Mouse (Mus musculus) megakaryocyte, adult 5-6 weeks (primary cell): ENCODE measurements around the gene Abca1. TPM values are rescaled to one million over a fixed set of nuclear protein-coding genes. Genes with fewer than 3 reads are reported as not detected.

Experiments used
- ATAC-seq: 2 replicates; pipeline ENCODE4 v1.8.0; 2016; ENCODE audit warnings: mild to moderate bottlenecking, inconsistent platforms; ENCODE audit not compliant: poor library complexity, severe bottlenecking
- total RNA-seq, 2 experiments: library from RNA; stranded (forward) in 1 of 2; stranded (reverse) in 1 of 2; fragments of 153-499, 151-499 nt in 1 of 2; fragments of 221-1000, 200-1000 nt in 1 of 2; gene quantifications; 2 replicates each; pipeline versions ENCODE4 v1.2.3 to v1.2.4; 2015 to 2017

Gene Abca1
- total RNA-seq (2015) = 1.2 and 1.8 TPM in 2 replicates
- 2.5 and 3.4 TPM in 2 replicates for total RNA-seq (2017)

DNA sequence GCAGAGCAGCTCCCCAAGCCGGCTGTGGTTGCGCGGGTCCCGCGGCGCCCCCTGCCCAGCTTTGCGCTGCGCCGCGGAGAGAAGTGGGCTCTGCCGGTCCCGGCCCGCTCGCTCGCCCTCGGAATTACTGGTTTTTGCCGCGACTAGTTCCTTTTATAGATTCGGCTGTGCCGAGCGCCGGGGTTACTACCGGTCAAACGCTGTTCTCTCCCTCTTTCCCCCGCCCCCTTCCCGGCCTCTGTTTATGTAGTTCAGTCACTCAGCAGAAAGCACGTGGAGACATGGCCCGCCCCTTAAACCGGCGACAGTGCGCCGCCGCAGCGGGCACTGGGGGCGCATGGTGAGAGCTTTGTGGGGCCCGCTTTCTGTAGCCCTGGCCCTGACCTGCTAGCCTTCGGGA lies at the start of gene Abca1:
Gene Abca1, minus strand, starts transcription at position 129 of the 400 bp plus-strand sequence.
- ATAC-seq = peak; percentile 83

DNA sequence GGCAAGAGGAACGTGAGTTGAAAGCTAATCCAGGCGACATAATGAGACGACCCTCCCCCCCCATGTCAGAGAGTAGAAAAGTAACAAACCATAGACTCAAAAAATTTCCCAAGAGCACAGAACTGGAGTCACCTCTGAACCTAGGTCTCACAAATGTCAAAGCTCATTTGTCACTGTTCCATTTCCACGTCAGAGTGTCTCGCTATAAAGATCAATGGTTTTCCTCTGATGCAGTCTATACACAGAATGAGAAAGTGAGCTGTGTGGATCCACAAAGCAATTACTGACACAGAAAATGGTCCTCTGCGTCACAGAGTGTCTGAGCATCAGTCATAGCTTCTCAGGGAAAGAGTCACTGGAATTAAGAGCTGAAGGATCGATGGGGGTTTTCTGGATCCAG lies 44.8 kb upstream of the Abca1 start:
- ATAC-seq = no peak

DNA sequence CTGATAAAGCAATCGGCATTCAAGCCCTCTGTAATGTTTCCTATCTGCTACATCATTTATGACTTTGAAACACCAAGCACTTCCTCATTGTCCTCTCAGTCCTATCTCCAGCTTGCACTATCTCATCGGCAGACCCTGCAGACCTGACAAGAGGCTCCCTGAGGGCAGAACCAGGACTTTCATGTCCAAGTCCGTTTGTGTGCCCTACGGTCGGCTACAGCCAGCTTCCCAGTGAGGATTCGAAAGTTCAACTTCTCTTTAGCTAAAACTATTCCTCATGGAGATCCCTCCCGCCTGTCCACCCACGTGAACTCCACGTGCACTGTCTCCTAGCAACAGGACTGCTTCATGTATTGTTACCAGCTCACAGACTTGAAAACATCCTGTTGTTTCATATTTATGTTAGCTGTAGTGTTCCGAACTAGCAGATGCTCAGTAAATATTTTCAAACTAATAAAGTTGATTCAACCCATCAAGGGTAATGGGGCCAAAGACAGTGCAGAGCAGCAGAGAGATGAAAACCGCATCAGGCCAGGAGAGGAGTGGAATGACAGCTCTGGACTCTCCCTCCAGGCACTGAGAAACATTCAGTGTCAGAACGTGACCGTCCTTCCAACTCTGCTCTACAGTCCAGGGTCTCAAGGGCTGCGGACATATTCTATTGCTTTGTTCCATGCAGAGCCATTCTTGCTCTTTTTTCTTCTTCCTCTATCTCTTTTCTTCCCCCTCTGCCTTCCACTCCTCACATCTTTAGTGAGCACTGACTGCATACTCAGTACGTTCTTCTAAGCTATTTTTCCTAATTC lies 44.1 kb upstream of the Abca1 start:
- peak; percentile 67 for ATAC-seq

DNA sequence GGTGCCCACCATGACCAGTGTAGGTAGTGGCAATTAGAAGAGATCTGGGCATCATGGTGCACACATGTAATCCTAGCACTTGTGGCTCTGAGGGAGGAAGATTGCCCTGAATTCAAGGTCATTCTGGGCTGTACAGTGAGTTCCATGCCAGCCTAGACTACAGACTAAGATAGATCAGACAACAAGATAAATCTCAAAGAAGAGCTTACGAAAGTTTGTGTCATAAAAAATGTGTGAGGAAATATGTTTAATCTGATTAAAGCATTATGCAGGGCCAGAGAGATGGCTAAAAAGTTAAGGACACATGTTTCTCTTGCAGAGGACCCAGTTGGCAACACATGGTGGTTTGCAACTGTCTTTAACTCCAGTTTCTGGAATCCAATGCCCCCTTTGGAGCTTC lies 40.6 kb upstream of the Abca1 start:
- no peak for ATAC-seq

DNA sequence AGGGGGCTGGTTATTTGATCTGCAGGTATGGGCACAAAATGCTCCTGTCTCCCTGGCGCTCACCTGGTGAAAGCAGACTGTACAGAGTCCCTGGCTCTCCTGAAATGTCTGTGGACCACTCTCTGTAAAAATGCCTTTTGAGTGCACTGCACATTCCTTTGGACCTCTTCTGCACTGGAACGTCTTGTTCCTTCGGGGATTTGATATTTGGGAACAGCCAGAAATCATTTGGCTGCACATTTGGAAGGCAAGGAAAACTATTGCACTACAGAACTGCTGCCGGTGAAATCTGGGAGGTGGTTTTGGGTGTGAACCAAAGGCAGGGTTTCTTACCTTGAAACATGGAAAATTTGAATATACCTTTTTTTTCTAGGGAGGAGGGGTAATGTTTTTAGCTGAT lies 38.1 kb upstream of the Abca1 start:
- no peak for ATAC-seq

DNA sequence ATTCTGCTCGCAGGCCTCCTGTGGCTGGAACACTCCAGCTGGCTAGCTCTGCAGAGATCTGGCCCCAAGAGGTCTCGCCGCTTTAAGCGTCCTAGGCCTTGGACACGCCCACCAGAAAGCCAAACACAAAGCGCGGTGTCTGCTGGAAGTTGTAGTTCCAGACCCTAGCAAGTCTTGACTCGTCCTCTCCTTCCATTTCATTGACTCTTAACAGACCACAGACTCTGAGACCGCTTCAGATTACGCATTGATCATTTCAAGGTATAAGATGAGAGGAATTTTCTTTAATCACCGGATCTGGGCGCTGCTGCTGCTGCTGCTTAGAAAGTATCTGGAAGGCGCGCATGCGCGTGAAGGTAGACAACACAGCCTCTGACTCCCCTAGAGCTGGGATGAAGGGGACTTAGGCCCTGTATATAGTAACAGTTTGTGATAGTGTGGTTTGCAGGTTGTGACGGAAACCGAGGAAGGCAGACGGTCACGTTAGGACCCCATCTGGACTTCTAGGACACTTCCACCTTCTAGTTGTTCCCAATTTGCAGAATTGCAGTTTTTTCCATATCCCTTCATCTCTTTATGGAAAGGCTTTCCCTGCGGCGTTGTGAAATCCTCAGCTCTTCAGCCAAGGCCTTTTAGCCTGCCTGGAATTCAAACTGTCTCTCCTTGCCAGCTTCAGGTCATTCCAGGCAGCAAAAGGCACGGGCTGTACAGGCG lies 36.5 kb upstream of the Abca1 start:
- ATAC-seq = peak; percentile 99

DNA sequence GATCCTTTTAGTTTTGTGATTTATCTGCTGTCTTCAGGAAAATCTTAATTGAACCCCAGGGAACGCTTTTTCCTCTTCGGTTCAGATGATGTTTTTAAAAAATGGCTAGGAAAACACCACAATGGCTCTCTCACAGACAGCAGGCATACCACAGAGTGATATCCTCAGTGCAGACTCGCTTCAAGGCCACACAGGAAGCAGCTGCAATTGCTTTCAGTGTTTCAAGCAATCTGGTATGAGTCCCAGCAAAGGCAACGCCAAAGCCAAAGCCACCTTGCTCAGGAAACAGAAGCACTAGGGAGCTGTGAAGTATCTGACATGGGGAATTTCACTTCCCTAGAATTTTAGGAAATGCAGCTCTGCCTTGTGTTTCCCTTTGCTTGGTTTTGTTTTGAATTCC lies 27.4 kb upstream of the Abca1 start:
- peak; percentile 74 for ATAC-seq

DNA sequence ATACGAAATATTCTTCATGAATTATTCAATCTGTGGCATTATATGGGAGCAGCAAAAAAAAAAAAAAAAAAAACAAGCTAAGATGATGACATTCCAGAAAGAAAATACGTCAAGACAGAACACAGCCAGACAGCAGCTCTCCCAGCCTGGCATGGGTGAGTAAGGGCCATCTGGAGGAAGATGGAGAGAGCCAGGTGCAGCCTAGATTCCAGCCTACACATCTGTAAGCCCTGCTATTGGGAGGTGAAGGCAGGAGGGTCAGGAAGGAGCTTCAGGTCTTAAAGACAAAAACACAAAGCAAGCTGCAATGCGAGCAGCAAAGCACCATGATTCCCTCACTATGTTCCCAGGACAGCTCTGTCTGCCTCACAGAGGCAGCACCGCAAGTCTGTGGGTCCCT lies 26.9 kb upstream of the Abca1 start:
- no peak for ATAC-seq

DNA sequence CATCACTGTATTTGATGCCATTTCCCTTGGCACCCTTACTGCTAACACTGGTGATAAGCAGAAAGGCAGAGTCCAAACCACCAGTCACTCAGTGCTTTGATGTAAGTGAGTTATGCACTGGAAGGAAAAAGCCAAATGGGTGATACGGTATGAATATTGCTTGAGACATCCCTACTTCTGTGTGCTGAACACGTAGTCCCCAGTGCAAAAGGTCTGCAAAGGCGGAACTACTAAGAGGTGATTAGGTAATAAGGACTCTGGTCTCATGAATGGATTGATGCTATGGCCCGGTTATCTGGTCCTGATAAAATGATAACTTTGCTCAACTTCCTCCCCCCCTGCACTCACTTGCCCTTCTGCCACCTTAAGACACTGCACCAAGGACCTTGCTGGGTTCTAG lies 26.4 kb upstream of the Abca1 start:
- ATAC-seq = peak; percentile 61

DNA sequence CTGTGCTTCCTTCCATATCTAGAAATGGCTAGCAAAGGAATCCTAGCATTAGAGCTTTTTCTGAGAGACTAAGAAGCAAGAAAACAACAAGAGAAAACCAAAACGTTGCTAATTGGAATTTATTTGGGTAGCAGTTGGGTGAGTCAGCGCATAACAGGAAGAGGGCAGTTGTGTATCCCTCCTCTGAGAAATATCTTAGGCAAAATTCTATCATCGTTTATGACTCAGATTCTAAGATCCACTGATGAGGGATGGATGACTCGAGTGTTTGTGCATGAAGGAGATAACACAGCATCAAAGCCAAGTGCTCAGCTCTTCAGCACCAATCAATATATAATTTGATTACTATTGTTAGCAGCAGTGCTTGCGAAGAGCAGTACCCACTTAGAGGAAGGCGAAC lies 21.8 kb upstream of the Abca1 start:
- no peak for ATAC-seq

DNA sequence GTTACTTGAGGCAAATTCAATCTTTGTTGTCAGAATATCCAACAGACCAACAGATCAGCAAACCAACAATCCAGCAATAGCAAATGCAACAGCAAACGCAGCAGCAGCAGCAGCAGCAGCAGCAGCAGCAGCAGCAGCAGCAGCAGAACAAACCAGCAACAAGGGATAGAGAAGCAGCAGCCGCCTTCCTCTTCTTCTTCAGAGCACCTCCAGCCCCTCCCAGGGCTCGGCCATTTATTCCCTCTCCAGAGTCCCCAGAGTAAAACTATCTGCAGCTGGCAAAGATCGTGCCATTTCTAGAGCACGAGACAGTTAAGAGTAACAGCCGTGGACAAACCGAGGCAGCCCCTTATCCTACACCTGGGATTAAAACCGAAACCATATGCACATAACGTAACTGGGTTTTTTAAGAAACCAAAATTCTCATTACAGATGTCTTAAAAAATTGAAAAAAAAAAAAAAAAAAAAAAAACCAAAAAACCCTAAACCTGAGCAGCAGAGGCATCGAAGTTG lies 19.7 kb upstream of the Abca1 start:
- ATAC-seq = no peak

DNA sequence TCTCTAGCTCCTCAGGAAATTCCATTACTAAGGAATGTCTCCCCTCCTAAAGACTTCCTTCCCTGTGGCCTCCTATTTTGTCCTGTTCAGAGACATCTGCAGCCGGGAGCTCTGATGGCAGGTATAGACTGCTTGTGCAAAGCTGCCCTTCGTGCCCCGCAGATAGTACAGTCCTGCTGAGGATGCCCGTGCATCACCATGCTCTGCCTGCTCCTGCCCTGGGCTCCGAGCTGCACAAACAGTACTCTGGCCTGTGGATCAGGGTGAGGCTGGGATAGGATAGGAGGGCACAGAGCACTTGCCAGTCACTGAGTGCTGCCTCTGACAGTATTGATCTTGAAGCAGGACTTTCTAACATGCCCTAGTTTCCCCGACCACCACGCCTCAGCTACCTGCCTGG lies 18.8 kb upstream of the Abca1 start:
- ATAC-seq = no peak

DNA sequence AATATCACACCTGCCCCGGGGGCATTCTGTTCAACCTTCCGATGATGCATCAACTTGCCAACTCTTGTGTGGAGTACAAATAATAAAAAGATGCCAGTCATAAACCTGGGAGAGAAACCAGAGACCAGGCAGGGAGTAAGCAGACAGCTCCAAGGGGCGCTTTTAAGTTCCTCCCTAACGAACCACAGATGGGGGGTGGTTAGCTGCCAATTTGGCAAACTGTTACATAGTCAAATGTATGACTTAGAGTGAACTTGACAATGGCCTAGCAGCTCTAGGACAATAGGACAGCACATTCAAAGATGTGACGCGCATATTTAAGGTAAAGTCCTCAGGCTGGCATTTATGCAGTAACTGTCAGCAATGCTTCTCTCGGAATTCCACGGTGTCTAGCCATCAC lies 18.0 kb upstream of the Abca1 start:
- ATAC-seq = no peak

DNA sequence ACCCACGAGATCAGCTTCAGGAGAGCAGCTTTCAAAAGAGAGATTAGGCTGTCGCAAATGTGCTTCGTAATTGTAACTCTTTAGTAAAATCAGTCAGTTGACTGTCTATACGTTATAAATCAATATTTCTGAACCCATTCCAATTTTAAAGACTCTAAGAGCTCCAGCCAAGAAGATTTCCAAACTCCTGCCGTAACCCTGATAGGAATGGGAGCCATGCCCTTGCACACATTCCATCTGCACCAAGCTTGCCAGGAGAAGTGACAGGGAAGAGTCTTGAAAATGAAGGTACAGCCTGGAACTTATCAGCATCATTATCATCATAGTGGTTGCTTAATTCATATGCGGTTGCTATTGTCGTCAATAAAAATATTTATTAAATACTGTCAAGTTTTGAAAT lies 15.2 kb upstream of the Abca1 start:
- ATAC-seq = no peak

DNA sequence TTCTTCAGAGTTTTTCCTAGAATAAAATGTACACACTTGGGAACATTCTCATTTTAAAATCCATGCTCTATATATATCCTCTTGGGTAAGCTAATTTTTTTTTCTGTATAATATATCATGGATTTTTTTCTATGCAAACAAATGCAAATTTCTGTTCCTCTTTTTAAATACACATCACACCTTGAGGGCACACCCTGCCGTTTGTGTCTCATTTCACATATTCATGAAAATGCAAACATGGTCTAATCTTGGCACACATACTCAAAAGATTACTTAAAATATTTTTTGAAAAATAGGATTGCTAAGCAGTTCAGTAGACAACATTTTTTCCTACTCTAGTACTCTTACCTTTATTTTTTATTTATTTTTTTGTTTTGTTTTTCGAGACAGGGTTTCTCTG lies 10.7 kb upstream of the Abca1 start:
- ATAC-seq = no peak

DNA sequence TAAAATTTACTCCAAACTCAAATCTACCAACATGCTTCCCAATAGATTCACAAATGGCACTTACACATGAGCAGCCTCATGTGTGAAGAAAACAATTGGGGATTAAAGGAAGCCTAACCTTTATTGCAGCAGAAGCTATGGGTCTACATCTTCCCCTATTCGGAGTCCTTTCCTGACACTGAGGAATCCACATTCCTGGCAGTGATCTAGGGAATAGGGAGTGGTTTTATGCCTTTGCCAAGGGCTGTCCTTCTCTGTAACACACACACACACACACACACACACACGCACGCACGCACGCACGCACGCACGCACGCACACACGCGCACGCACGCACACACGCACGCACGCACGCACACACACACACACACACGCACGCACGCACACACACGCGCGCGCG lies 5.5 kb upstream of the Abca1 start:
- no peak for ATAC-seq

DNA sequence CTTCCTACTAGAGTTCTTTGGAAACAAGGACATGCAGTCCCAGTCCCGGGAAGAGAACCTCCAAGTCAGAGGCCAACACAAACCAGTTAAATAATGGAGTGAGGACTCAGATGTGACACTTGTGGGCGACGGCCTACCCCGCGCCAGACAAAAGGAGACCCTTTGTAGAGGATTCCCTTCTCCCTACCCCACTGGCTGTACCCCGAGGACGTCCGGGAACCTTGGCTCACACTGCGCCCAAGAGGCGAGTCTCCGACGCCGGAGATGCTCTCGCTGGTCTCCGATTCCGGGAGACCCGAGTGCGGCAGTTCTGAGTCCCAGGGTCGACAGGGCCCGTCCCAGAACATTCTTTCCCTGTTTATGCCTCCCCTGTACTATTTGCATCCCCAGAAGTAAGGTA lies 519 bp downstream of the Abca1 start:
- no peak for ATAC-seq

DNA sequence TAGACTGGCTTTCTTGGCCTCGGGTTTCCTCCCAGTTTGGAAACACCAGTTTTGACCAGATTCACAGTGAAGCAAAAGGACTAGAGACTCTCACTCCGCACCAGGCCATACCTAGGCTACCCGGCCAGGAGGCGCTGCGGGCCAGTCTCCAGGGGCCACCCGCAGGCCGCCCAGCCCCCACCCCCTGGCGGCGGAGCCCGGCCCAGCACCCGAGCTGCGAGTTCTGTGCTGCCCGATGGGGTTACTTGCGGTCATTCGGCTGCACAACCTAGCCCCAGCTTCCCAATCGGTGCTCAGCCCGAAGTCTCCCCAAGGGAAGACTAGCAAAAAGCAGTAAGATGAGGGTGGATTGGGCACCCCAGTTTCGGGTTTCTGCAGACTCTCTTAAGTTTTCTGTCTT lies 1.1 kb downstream of the Abca1 start:
- peak; percentile 86 for ATAC-seq

DNA sequence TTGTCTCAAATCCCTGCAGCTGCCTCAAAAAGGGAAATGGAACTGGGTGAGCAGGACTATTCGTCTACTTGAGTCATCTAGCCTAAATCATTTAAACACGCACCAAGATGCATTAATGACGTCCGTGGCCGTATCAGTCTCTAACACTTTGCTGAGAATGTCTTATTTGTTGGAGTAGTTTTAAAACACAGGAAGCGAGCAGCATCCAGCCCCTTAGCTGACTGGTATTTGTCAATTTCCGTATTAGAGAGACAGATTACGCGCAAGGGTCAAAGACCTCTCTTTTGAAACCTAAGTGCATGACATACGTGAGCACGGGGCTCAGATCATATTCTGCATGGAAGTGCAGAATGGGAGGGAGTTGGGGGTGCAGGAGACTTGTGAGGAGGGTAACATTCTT lies 4.2 kb downstream of the Abca1 start:
- no peak for ATAC-seq

DNA sequence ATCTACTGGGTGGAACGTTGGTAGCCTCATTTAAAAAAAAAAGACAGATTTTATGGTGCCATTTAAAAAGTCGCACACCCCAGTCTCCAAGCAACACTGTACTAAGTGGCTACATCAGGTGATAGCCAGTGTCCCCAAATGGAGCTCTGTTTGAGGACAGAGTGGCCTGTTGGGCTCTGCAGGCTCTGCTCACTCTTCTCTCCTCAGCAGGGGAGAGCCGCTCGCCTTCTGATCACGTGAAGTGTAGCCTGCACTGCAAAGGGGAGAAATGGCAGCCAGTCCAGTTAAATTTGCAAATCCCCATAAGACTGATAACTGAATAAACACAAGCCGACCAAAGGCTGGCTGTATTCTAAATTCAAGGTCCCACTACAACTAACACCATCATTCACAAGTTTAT lies 6.0 kb downstream of the Abca1 start:
- no peak for ATAC-seq

DNA sequence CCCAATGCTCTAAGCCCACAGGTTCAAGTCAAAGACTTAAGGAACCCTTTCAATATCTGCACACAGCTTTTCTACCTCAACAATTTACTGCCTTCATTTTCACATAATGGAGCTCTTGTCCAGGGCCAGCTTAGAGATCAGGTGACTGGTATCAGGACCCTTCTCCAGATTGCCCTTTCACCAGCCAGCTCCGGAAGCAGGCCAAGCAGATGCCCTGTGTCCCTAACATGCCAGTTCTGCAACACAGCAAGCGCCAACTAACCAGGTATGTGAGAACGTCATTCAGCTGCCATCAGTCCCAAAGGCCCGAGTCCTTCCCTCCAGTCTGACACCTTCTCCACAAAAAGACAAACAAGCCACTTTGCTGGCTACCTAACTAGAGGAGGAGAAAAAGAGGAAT lies 6.6 kb downstream of the Abca1 start:
- no peak for ATAC-seq

DNA sequence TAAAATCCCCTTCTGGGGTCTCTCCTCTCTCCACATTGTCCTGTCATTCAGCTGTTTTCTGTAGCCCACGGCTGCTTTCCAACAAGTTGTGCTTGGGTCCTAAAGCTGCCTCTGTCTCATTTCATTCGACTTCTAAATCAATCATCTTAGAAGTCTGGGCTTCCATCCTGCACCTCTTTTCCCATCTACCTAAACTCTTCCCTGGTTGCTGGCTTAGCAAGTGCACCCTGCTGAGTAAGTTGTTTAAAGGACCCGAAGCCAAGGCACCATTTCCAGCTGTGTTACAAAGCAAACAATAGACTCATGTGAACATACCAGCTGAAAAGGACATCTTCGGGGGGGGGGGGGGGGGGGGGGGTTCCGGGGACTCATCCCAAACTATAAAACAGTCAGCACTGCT lies 7.0 kb downstream of the Abca1 start:
- no peak for ATAC-seq
